Mouse (Mus musculus) frontal cortex, postnatal 36 days (tissue): ENCODE measurements at regions not wholly inside any gene's neighbourhood (a gene's known extent, or its start where the extent isn't known, plus 50 kb on each side); places are given as distances from the start of the nearest gene placed in this dataset.
A peak's percentile ranks its signal among the peaks of the same experiment; 100 is the strongest.

Experiments
- DNase-seq, 2 experiments: peaks; one replicate each; pipeline ENCODE4 v3.0.0; 2022; ENCODE audit warnings: low spot score in 2 of 2

- DNase-seq = no peak
Observed at GRCm38 (mm10) chr15:62885331-62885730, 959.6 kb downstream of the Gsdmc2 start.

- DNase-seq = no peak
Observed at GRCm38 (mm10) chr15:62871082-62871766, 973.8 kb downstream of the Gsdmc2 start.

GRCm38 (mm10) chr15:62862574-62862973 is 982.4 kb downstream of the Gsdmc2 start:
- no peak for DNase-seq

- no peak for DNase-seq
Observed at GRCm38 (mm10) chr15:62861422-62861821, 983.6 kb downstream of the Gsdmc2 start.

- no peak for DNase-seq
Observed at GRCm38 (mm10) chr15:62849326-62849725, 995.7 kb downstream of the Gsdmc2 start.

- DNase-seq = no peak
Observed at GRCm38 (mm10) chr15:62845884-62846283, 999.1 kb downstream of the Gsdmc2 start.

GRCm38 (mm10) chr15:62825586-62825985 is 1019.4 kb downstream of the Gsdmc2 start:
- DNase-seq = no peak

GRCm38 (mm10) chr15:62823861-62824518 is 1021.0 kb downstream of the Gsdmc2 start:
- no peak for DNase-seq

- no peak for DNase-seq
Observed at GRCm38 (mm10) chr15:62822305-62822704, 1022.7 kb downstream of the Gsdmc2 start.

GRCm38 (mm10) chr15:62813093-62813492 is 1031.9 kb downstream of the Gsdmc2 start:
- no peak for DNase-seq

- DNase-seq = peak; percentile 1 to 21
Observed at GRCm38 (mm10) chr15:62812026-62812425, 1033.0 kb downstream of the Gsdmc2 start.

GRCm38 (mm10) chr15:62809320-62809719 is 1035.7 kb downstream of the Gsdmc2 start:
- DNase-seq = no peak

GRCm38 (mm10) chr15:62808087-62808808 is 1036.7 kb downstream of the Gsdmc2 start:
- DNase-seq = no peak

GRCm38 (mm10) chr15:62807364-62807763 is 1037.6 kb downstream of the Gsdmc2 start:
- no peak for DNase-seq

- DNase-seq = no peak
Observed at GRCm38 (mm10) chr15:62802770-62803169, 1042.2 kb downstream of the Gsdmc2 start.

- DNase-seq = no peak
Observed at GRCm38 (mm10) chr15:62798731-62799130, 1046.2 kb downstream of the Gsdmc2 start.

GRCm38 (mm10) chr15:62793569-62793968 is 1051.4 kb downstream of the Gsdmc2 start:
- no peak for DNase-seq

GRCm38 (mm10) chr15:62792084-62792483 is 1052.9 kb downstream of the Gsdmc2 start:
- no peak for DNase-seq

GRCm38 (mm10) chr15:62787753-62788152 is 1057.2 kb downstream of the Gsdmc2 start:
- no peak for DNase-seq

- no peak for DNase-seq
Observed at GRCm38 (mm10) chr15:62786315-62786714, 1058.7 kb downstream of the Gsdmc2 start.

GRCm38 (mm10) chr15:62784456-62785139 is 1060.4 kb downstream of the Gsdmc2 start:
- no peak for DNase-seq

GRCm38 (mm10) chr15:62778899-62779298 is 1066.1 kb downstream of the Gsdmc2 start:
- no peak for DNase-seq
